Mouse (Mus musculus) c-Kit-positive CD71-positive TER-119-positive erythroid progenitor cells, embryonic 14.5 days (primary cell): Measurements from ENCODE around the gene Tnip3.

ENCODE experiments used
- DNase-seq: peaks from one replicate; pipeline ENCODE4 v3.0.0-alpha.2; 2013; ENCODE audit warnings: low spot score

Gene Tnip3

DNA sequence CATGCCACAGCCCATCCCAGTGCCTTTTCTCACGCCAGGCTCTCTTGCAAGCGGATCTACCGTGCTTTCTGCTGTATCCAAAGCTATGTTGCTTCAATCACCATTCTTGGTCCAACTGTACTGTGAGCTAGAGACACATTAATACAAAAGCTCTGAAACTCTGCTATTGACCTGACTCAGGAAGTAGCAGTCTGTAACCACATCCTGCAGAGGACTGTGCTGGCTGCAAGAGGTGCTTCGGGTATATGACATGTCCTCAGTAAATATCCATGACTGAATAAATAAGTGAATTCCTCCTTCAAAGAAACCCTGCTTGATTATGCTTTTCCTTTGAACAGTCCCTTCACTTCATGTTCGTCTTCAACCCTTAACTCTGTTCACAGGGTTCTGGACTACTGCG is 122.6 kb downstream of the Tnip3 start:
- DNase-seq: no peak

DNA sequence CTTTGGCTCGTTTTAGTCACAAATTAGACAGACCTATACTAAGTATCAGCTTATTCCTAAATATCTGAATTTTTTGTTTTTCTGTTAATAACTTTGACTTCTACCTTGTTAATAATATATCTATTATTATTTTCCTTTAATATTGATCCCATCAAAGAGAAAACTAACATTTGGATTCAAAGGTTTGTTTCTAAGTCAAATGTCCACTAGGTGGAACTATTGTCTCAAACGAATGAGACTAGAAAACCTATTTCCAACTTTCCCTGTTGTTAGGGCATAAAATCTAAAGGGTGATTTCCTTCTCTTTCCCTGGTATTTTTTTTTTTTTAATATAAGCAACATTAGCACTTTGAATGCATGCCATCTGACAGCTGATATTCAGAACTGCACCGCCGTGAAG is 126.3 kb downstream of the Tnip3 start:
- no peak for DNase-seq

DNA sequence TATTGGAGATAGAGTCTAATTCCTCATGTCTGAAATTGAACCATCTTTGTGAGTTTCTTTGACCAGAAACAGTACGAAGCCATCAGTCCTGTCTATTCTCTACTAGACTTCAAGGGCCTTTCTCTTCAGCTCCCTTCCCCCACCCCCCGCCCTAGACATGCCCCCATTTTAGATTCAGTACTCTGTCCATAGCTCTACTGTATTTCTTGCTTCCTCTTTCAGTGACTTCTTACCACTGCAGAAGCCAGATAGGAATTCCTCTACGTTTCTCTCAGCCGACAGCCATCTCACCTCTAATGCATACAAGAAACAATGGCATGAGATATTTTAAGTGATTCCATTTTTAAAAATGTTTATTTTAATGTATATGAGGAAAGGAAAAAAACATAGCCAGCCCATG is 136.2 kb downstream of the Tnip3 start:
- no peak for DNase-seq

DNA sequence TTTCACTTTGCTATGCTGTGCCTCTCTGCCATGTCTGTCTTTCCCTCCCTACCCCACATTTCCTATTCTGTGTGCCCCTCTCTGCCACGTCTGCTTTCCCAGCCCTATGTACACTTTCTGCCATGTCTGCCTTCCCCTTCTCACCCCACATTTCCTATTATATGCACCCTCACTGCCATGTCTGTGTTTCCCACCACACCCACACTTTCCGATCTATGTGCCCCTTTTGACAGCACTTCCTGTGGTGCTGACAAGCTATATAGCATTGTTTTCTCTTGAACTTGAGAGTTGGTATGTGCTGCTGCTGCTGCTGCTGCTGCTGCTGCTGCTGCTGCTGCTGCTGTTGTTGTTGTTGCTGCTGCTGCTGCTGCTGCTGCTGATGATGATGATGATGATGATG is 136.9 kb downstream of the Tnip3 start:
- no peak for DNase-seq

DNA sequence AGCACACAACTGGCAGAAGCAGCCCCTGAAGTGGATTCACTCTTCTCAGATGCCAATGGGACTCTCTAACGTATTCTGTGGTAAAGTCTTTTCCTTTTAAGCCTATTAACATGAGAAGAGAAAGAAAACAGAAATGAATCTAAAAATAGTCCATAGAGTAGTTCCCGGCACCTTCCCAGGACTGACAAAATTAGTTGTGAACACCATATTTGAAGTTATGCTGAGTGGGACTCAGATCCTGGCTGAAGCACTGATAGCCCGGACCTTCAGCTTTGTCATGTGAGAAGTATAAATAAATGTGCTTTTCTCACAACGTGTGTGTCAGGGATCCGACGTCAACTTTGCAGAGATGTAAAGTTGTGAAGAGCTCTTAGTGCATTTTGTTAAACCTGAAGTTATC is 138.9 kb downstream of the Tnip3 start:
- no peak for DNase-seq

DNA sequence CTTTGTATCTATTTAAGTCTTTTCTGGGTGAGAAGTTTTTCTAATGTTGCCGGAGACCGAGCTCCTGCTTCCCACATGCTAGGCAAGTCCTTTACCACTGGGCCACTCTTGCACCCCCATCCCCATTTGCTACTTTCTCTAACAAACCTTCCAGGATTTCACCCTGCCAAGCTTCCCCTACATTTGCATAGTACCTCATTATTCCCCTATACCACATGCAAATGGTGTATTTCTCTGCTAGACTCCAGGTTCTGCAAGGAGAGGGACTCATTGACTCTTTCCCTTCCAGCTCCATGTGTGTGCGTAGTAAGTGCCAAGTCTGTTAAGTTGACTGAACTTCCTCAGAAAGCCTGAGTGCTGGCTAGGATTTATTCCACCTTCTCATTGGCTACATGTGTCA is 141.2 kb downstream of the Tnip3 start:
- no peak for DNase-seq

DNA sequence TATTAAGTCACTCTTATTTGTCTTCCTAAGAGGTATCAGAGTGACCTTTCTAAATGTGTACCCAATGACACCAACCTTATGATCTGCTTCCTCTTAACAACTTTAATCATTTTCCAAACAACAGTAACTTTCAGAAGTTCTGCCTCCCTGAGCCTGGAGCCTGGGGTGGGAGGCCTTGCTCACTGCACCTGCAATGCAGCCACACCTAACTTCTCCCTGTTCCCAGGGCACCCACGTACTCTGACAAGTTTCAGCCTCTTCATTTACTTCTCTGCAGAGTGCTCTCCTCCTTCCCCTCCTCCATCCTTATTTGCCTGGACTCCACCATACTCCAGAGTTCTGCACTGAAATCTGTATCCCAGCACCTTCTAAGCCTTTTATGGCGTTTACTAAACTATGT is 144.9 kb downstream of the Tnip3 start:
- DNase-seq: no peak

DNA sequence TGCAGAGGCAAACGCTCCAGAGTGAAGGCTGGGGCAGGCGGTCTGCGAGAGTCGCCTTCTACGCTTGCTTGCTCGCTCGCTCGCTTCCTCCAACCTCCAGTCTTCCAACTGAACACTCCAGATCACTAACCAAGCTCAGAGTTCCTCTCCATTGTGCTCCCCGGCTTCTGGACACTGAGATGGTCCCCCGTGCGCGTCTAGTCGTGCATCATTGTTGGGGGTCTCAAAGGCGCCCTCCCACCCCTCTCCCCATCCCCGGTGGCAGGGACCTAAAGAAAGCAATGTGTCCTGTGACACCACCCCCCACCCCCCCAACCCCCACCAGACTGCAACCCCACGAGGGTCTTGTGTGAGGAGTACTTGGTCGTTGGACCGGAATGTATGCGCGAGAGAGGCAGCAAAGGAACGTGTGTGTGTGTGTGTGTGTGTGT is 145.9 kb downstream of the Tnip3 start:
- DNase-seq: no peak

DNA sequence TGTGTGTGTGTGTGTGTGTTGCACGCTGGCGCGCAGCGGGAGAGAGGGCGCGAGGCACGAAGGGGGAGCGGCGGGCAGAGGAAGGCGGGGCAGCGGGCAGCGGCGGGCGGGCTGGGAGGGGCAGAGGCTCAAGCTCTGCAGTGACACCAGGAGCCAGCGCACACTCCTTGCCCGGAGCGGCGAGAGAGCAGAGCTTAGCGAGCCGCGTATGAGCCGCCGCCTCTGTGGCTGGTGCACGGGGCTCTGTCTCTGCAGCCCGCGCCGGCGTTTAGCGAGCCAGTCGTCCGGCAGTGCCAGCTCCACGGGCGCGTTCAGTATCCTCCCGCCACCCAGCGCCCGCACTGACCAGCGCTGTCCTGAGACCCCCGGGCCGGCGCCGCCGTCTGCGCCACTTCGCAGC is 146.3 kb downstream of the Tnip3 start, which contains the start of gene Ndnf:
Gene Ndnf (plus strand): TSS at position 140 of the 400 bp plus-strand sequence.
- no peak for DNase-seq

DNA sequence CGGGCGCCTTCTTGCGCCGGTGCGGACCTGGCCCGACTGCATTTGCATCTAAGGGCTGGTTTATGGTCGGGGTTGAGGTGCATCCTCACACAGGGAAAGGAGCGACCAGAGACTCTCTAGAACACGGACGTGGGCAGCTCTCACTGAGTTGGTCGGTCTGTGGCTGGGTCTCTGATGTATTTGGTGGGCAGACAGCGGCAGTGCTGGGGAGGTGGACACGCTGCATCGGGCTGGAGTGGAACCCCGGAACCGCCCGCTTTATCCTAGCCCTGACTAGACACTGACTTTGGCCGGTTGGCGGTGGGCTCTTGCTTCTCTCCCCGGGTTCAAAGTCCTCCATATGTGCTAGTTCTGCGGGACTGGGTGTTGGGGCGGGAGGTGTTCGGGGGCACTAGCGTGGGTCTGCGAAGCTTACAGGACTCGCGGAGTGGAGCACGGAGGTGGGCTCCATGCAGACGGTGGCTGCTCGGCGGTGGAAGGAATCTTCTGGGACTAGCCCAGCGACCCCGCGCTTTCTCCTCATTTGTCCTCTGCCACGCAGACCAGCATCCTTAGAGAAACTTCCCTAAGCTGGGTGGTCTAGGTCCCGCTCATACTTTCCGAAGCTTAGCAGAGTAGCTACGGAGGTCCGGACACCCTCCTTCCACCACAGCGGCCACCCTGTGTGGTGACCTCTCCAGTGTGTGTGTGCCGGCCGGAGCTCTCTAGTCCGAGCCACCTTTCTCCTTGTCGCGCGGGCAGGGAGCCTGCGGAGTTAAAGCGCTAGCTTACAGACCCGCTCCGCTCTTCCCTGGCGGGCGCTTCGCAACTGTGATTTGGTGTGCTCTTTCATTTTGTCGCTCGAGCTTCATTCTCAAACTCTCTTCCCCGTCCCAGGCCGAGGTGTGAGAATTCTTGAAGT is 147.3 kb downstream of the Tnip3 start:
- no peak for DNase-seq
